Mouse (Mus musculus) heart, postnatal 36 days (tissue): Measurements from ENCODE around the gene Olfr805. TPM values are rescaled to one million over a fixed set of nuclear protein-coding genes. Genes with fewer than 3 reads are reported as not detected.

Experiments
- DNase-seq, 2 experiments: peaks; one replicate each; pipeline ENCODE4 v3.0.0; 2021 to 2022
- intact Hi-C: fragments of 180-260 bp; cut with DNase I; formaldehyde crosslinking; loops from one replicate; pipeline ENCODE4 v1.15.1; 2025
- microRNA-seq, 2 experiments: library from miRNA; unstranded; fragments of <30 nt; microRNA quantifications; one replicate each; pipeline ENCODE4 v1.2.0; 2021; ENCODE audit warnings: borderline number of aligned reads in 2 of 2
- total RNA-seq, 2 experiments: library from RNA; stranded (reverse); gene quantifications; 2 replicates each; pipeline ENCODE4 v1.2.3; 2021

Gene Olfr805
- not detected for total RNA-seq

DNA sequence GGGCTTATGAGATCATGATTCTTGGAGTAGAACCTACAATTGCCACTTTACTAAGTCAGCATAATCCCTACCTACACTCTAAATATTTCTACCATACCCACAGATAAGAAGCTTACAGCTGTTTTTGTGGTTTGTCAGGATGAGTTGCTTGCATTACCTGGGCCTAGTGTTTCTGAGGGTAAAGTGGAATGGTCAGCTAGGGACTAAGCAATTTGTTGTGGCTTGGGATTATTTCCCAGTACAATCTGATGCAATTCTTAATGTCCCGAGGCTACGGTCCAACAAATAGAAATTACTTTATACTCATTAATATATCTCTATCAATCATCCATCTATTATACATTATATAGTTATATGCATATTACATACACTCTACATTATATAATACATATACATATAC lies at the start of gene Olfr805:
Gene Olfr805, minus strand, starts transcription at position 101 of the 400 bp plus-strand sequence.
- intact Hi-C loops = no loop called here

DNA sequence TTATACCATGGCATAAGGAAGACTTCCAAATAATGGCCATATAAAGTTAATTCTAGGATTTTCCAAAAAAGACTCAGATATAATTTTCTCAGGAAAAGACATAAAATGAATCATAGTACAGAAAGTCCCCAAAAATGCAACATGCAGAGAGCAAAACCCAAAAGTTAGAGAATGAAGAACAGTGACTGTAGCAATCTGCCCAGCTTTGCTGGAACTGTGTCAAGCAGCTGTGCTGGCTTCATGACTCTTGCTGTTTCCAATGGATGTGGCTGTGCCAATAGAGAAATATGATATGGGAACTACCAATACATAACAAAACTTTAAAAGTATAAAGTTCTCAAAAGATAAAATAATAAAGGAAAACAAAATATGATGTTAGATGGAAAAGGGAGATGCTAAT lies 48.9 kb upstream of the Olfr805 start:
- DNase-seq = no peak
- intact Hi-C loops = no loop called here

More for the DNA sequence above, at the start of gene Olfr805:
- no peak for DNase-seq

DNA sequence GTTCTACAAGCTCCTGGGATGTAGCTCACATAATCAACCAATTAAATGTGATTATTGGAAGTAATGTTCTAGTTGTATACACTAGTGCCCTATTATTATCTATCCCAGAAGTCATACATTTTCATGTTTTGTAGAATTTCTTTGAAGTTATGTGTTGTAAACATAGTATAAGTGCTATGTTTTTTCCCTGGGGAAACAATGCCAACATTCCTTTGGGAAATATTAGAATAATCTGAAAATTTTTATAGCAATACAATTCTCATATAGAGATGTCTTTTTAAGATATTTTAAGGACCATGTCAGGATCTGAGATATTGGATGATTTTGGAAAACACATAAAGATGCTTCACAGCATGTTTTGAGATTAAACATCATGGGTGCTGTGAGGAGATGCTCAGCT lies 45.2 kb upstream of the Olfr805 start, which contains the start of gene Olfr809:
Gene Olfr809, plus strand, starts transcription at position 301 of the 400 bp plus-strand sequence.
- intact Hi-C loops = no loop called here
- DNase-seq = no peak

DNA sequence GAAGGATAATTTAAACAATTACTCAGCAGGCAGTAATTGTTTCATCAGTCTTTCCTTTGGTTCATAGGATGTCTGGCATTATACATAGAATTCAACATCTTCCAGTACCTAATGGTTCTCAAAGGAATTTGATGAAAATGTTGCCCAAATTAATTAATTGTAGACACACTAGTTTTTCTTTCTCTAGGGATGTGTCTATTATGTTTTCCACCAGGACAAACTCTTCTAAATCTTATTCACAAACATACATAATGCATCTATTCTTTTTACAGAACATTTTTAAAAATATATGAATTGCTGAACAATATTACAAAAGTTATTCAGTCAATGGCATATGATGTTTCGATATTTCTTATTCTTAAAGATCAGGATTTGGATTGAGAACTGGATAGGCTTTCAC lies 36.0 kb upstream of the Olfr805 start, which contains the start of gene Olfr808:
Gene Olfr808, plus strand, starts transcription at position 301 of the 400 bp plus-strand sequence.
- intact Hi-C loops = no loop called here
- no peak for DNase-seq

DNA sequence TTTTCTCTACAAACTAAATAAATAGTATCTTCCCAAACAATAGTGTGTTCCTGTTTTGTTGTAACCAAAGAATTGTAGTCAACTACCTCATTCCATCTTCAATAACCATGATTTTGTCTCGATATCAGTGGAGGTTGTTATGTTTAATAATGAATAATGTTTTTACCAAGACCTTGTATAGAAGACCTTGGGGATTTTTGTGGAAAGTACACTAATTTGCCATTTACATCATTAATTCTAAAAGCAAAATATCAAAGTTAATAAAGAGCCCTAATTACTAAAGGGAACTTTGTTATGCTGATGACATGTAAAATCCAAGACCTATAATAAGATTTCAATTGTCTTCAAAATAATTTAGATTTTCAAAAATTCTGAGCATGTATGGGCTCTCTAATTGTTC lies 28.5 kb upstream of the Olfr805 start, which contains the start of gene Olfr807:
Gene Olfr807, minus strand, starts transcription at position 101 of the 400 bp plus-strand sequence.
- DNase-seq = no peak
- intact Hi-C loops = no loop called here

DNA sequence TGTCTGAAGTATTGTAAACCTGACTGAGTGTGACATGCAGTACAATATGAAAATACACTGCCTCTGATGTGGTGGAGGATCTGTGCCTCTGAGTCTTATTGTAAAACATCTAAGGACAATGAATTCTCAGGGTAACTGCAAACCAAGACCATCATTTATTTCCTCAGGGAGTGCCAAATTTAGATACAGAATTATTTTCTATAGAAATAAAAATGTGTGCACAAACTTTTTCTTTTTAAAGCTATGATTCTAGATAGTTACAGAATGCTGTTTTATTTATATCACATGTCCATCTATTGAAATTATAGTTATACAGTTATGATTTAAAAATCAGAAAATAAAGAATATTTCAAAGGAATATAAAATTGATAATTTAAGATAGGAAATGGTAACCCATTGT lies 12.6 kb upstream of the Olfr805 start, which contains the start of gene Olfr806:
Gene Olfr806, minus strand, starts transcription at position 101 of the 400 bp plus-strand sequence.
- intact Hi-C loops = no loop called here
- DNase-seq = no peak

DNA sequence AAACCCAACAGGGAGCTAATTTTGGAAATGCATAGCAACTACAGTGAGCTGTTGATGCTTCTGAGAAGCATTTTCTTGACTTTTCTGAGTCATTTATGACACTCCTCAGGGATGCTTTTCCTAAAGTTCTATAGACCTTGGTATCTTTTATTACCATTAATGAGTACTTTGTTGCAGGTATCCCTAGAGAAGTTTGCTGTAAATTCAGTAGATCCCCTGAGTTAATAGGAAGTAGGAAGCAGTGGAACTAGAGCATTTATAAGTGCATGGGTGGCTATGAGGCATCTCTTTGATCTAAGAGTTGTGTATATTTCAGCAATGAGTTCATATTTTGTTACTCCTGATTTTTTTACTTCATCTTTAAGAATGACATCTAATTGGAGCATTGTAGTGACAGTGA lies 26.3 kb downstream of the Olfr805 start, which contains the start of gene Olfr804:
Gene Olfr804, plus strand, starts transcription at position 301 of the 400 bp plus-strand sequence.
- intact Hi-C loops = no loop called here
- no peak for DNase-seq

DNA sequence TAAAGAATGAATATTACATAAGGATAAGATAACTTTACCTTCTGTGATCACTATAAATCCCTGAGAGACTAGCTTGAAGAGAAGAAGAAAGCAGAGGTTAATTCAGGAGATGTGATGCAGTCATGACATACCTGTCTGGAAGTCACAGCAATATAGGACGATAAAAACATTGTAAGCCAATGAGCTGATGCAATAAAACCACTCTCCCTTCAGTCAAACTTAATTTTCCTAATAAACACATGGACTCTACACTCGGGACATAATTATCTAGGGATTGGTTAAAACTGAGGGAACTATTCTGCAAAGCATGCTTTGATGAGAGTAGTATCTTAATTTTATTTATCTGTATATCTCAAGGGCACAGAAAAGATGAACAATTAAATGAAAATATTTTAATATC lies 35.0 kb downstream of the Olfr805 start, which contains the start of gene Olfr803:
Gene Olfr803, minus strand, starts transcription at position 101 of the 400 bp plus-strand sequence.
- intact Hi-C loops = no loop called here
- no peak for DNase-seq

DNA sequence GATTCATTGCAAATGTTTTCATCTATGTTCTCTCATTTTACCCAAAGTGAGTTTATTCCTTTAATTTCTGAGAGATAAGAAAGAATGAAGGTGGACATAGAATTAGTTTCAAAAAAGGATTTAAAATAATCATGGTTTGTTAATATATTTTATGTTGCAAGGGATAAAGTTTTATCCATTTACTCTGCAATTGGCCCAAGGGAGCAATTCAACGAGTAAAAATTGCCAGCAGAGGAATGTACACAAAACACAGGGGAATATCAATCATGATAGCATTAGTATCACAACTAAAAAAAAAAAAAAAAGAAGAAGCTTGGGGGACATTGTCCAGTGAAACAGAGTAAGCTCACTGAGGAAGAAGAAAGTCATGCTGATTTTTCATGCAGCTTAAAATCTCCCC lies 41.1 kb downstream of the Olfr805 start, which contains the start of gene Olfr802:
Gene Olfr802, minus strand, starts transcription at position 101 of the 400 bp plus-strand sequence.
- intact Hi-C loops = no loop called here
- DNase-seq = no peak

DNA sequence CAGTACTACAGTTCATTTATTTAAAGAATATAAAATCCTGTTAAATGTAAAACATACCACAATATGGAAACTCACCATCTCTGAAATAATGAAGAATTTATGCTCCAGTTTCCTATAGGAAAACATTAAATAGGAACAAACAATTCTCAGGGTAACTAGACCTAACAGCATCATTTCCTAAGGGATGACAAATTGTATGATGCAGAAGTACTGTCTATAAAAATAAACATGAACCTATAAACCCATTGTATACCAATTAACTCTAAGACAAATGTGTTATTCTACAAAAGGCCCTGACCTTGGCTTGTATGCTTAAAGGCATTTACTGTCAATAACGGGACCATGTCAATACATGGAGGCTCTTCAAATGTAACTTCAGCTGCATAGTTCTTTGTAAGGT lies 55.4 kb downstream of the Olfr805 start, which contains the start of gene Olfr801:
Gene Olfr801, minus strand, starts transcription at position 101 of the 400 bp plus-strand sequence.
- DNase-seq = no peak
- intact Hi-C loops = no loop called here

Small RNA genes lying within 50 kb of the gene (microRNA-seq; reads per million reads assigned to microRNA genes)
- gene Gm24485 = 0 reads per million in 2 experiments

Other genes starting within 250 kb of the Olfr805 start
- gene Olfr789, start 244.6 kb downstream of the Olfr805 start, total RNA-seq = not detected
- gene Olfr790, start 230.9 kb downstream of the Olfr805 start, total RNA-seq = not detected
- not detected for gene Olfr791, start 207.6 kb downstream of the Olfr805 start, total RNA-seq
- not detected for gene Olfr792, start 190.2 kb downstream of the Olfr805 start, total RNA-seq
- not detected for gene Olfr794, start 161.7 kb downstream of the Olfr805 start, total RNA-seq
- not detected for gene Olfr796, start 116.8 kb downstream of the Olfr805 start, total RNA-seq
- not detected for gene Olfr798, start 101.4 kb downstream of the Olfr805 start, total RNA-seq
- not detected for gene Olfr799, start 91.9 kb downstream of the Olfr805 start, total RNA-seq
- not detected for gene Olfr800, start 71.7 kb downstream of the Olfr805 start, total RNA-seq
- not detected for gene Olfr801, start 55.5 kb downstream of the Olfr805 start, total RNA-seq
- not detected for gene Olfr802, start 41.2 kb downstream of the Olfr805 start, total RNA-seq
- gene Olfr803, start 35.1 kb downstream of the Olfr805 start, total RNA-seq = not detected
- gene Olfr804, start 26.2 kb downstream of the Olfr805 start, total RNA-seq = not detected
- not detected for gene Olfr806, start 12.5 kb upstream of the Olfr805 start, total RNA-seq
- not detected for gene Olfr807, start 28.4 kb upstream of the Olfr805 start, total RNA-seq
- gene Olfr808, start 36.1 kb upstream of the Olfr805 start, total RNA-seq = not detected
- not detected for gene Olfr809, start 45.3 kb upstream of the Olfr805 start, total RNA-seq
- not detected for gene Olfr810, start 65.5 kb upstream of the Olfr805 start, total RNA-seq
- not detected for gene Olfr811, start 75.0 kb upstream of the Olfr805 start, total RNA-seq
- not detected for gene Olfr812, start 116.7 kb upstream of the Olfr805 start, total RNA-seq
- gene Olfr813, start 126.0 kb upstream of the Olfr805 start, total RNA-seq = not detected
- not detected for gene Olfr814, start 150.5 kb upstream of the Olfr805 start, total RNA-seq
- not detected for gene Olfr815, start 176.5 kb upstream of the Olfr805 start, total RNA-seq
- gene Olfr816, start 186.2 kb upstream of the Olfr805 start, total RNA-seq = not detected
- not detected for gene Olfr818, start 219.7 kb upstream of the Olfr805 start, total RNA-seq
- not detected for gene Olfr819, start 237.9 kb upstream of the Olfr805 start, total RNA-seq
- gene Olfr247, start 246.8 kb upstream of the Olfr805 start, total RNA-seq = not detected